Mouse (Mus musculus) 3134 (cell line): ENCODE measurements around the gene Cd47.

Experiments used
- DNase-seq: peaks from one replicate; pipeline ENCODE4 v3.0.0-alpha.2; 2011; ENCODE audit warnings: low spot score; ENCODE audit not compliant: insufficient read length; ENCODE audit errors: extremely low read depth

Gene Cd47

DNA sequence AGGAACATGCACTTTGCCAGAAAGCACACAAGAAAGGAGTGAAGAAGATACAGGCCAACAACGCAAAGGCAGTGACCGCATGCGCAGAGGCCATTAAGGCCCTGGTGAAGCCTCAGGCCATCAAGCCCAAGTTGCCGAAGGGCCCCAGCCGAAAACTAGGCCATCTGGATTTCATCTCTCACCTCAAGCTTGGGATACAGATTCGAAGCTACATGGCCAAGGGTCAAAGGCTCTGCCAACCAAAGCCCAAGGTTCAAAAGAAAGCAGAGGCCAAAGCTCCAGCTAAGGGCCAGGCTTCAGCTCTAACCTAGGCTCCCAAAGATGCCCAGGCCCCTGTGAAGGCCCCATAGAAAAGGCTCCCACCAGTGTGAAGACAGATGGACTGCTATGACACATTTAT lies 14.2 kb upstream of the Cd47 start:
- no peak for DNase-seq

- DNase-seq = no peak
Observed at GRCm38 (mm10) chr16:49787714-49788113, 12.6 kb upstream of the Cd47 start.

DNA sequence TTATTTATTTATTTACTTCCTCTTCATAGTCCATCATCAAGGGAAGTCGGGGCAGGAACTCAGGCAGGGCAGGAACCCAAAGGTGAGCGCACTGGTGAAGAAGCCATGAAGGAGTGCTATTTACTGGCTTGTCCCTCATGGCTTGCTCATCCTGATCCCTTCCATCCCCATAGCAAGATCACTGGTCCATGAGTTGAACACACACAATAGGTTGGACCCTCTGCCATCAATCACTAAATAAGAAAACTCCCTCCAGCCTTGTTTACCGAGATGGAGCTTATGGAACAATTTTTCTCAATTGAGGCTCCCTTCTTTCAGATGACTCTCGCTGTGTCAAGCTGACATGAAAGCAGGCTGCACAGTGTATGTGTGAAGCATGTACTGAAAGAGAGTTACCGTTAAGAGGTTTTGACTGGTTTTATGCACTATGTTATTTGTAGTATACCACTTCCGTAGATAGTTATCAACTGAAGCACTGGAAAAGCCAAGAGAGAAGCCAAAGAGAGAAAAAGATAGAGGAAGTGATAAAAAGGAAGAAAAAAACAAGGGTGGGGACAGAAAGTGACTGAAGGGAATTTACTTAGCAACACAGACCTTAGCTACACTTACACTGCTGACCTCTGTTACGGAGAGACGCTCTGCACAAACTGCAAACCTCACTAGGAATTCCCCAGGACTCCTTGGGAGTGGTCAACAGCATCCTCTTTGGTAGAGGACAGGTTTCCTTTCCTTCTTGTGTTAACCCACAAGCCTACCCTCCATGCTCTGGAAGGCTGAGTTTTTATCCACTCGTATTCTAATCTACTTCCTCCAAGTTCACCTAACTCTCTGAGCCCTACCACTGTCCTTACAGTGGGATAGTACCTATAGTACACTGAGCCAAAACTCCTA lies 9.5 kb upstream of the Cd47 start:
- DNase-seq = no peak

DNA sequence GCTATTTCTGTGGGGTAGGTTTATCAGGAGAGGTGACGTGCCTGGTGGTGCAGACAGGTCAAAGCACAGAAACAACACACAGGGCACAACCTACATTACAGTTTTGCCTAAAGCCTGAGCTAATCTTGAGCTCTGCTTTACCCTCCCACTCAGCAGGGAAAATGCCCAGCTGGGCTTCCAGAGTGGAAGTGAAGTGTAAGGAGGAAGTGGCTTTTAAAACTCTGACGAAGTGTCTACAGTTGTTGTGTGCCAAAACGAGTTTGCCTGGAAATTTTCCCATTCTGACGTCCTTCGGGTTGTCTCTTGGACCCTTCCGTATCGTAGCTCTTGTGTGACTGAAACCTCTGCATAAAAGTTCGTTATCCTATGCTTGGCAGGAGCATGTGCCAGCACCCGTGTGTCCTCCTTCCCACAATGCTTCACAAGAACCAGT lies 7.9 kb upstream of the Cd47 start:
- DNase-seq = no peak

GRCm38 (mm10) chr16:49793596-49793995 lies 6.7 kb upstream of the Cd47 start:
- DNase-seq = no peak

GRCm38 (mm10) chr16:49796271-49796670 lies 4.1 kb upstream of the Cd47 start:
- no peak for DNase-seq

DNA sequence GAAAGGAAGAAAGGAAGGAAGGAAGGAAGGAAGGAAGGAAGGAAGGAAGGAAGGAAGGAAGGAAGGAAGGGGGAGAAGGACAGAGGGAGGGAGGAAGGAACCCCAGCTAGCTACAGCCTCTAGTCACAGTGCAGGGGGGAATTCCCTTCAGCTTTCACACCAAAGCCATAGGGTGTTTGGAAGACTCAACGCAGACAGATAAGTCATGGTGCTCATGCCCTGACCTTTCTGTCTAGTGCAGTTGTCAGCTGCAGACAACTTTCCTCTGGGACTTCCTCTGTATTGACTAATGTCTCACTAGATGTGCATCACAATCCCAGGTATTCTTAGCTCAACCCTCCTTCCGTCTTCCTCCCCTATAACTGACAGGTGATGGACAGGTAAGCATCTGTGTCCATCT lies 3.4 kb upstream of the Cd47 start:
- no peak for DNase-seq

DNA sequence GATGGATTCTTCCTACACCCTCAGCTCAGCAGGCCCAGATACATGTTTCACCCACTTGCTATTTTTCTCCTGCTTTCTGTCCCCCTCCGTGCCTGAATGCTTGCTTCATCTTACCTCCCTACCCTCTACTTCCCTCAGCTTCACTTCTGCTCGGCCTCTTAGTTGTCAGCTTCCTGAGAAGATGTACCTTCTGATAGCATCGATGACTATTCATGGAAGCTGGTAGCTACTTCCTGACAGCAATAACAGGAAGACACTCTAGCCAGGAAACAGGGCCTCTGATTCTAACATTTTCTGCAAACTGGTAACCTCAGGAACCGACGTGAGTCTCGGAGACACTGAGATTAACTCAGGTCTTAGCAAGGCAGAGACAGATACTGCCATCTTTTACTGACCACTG lies 1.5 kb upstream of the Cd47 start:
- DNase-seq = no peak

DNA sequence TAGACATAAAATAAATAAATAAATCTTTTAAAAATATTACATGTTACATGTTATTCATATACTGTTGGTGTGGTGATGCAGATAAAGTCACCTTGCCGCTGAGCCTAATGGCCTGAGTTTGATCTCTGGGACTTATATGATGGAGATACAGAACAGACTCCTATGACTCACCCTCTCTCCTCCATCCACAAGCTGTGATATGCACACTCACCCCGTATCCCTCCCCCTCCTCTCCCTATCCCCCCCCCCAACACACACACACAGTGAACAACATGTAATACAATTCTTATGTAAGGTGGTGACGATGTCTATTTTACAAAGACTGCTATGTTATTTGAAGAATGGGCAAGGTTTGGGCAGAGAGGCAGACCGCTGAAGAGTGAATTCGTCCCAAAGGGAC lies 663 bp downstream of the Cd47 start:
- DNase-seq = no peak

- DNase-seq = no peak
Observed at GRCm38 (mm10) chr16:49801399-49801798, 1.1 kb downstream of the Cd47 start.

DNA sequence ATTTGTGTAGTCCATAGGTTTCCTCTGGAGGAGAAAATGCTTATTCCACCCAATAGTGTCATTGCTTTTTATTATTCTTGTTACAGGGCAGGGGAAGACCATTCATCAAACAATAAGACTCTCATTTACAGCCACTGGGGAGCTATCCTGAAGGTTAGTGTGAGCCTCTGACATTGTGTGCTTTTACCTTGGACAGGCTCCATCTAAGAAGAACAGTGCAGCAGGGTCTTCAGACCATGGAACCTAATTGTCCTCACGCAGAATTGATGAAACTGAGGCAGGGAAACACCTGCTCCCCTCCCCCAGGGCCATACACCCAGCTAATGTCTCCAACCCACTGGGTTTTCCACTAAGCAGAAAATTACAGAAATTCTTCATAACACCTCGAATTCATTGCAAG lies 2.7 kb downstream of the Cd47 start:
- no peak for DNase-seq

- no peak for DNase-seq
Observed at GRCm38 (mm10) chr16:49803932-49804461, 3.7 kb downstream of the Cd47 start.

DNA sequence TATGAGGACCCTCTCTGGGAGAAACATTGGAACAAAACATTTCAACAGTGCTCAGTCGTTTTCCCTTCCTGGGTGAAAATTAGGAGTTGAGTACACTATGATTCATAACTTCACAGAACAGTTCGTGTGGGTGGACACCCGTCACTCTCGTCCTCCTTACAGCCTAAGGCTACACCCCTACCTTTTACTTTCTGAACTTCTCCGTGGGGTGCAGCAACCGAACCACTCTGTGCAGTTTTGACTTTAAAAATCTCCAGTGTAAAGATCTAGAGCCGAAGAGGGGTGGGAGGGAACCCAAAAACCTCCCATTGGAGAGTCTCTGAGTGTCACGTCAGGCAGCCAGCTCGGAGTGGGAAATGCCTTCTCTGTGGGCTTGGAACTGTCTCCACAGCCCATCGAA lies 6.6 kb downstream of the Cd47 start:
- no peak for DNase-seq

DNA sequence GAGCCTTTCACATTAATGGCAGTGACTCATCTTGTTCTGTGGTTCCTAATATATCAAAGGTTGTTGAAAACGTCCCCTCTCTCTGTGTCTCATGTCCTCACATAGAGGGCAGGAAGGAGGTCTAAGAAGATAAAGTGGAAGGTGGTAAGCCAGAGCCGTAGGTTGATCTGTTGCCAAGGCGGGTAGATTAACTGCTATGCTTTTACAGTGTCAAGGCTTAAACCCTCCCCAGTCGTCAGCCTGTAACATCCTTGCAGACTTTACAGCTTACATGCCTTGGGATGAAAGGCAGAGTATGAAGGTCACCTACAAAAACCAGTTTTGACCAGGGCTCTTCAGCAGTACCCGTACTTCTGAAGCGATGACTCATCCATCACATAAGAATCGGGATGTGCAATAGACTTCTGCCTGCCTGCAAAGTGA lies 7.1 kb downstream of the Cd47 start:
- no peak for DNase-seq

DNA sequence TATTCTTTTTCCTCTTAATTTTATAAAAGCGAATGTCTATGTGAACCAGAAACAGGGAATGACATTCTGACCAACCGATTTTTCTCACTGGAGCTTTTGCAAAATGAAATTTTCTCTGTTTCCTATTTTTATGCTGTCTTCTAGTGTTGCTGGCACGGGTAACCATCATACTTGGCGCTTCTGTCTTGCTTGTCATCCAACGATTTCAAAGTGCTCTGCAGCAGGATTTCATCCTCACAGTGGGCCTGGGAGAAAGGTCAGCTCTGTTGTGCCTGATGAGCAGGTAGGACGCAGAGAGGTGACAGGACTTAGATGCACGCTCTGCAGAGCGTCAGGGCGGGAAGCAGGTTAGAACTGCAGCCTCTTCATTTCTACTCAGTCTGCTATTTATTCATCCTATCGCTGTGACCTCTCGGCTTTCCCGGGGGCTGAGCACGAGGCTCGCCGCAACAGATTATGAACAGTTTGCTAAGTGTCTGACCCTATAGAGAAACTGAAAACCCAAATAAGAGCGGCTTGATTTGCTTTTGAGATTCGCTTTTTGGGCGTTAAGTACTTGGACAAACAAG lies 7.6 kb downstream of the Cd47 start:
- DNase-seq = no peak

DNA sequence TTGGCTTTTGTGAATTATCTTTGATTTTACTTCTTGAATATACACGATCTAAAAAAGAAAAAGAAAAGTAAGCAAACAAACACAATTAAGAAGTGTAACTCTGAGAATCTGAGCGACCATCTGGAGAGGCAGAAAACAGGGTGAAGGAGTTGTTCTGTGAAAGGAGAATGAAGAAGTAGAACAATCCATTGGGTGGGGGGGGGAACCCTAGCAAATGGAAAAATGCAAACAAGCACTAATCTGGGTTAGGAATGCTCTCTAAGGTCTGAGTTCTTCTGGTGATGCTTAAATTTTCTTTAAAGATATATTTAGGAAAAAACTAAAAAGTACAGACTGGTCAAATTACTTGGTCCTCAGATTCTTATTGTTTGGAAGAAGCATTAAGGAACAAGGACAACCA lies 11.6 kb downstream of the Cd47 start:
- DNase-seq = no peak

DNA sequence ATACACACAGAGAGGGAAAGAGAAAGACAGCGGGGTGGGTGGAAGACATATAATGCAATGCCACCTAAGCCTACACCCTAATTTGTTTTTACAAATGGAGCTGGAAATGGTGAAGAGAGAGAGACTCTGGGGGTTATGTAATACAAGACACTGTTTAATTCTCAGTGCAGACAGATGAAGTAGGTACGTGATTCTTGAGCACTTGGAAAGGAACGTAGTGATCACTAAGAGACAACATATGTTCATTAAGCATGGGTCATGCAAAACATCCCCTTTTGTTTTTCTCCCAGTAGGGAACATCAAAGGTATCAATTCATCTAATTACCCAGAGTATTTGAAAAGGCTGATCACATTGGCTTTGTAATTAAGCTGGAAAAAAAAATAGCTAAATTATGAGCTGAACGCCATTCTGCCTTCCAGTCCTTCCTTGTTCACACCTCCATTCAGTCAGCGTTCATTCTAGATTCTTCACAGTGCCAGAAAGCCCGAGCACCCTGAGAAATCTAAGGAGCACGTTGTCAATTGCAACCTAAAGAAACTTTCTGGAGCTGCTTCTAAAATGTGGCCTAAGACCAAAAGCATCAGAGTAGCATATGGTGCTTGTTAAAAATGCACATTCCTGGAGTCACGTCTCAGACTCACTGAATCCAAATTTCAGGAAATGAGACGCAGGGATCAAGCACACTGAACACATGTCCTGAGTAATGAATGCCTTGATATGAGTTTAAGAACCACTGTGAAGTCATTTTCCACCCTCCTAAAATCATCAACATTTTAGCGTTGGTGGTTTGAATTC lies 12.7 kb downstream of the Cd47 start:
- no peak for DNase-seq

- no peak for DNase-seq
Observed at GRCm38 (mm10) chr16:49814419-49814818, 14.1 kb downstream of the Cd47 start.

- DNase-seq = no peak
Observed at GRCm38 (mm10) chr16:49816889-49817288, 16.6 kb downstream of the Cd47 start.

- no peak for DNase-seq
Observed at GRCm38 (mm10) chr16:49818146-49818545, 17.8 kb downstream of the Cd47 start.

DNA sequence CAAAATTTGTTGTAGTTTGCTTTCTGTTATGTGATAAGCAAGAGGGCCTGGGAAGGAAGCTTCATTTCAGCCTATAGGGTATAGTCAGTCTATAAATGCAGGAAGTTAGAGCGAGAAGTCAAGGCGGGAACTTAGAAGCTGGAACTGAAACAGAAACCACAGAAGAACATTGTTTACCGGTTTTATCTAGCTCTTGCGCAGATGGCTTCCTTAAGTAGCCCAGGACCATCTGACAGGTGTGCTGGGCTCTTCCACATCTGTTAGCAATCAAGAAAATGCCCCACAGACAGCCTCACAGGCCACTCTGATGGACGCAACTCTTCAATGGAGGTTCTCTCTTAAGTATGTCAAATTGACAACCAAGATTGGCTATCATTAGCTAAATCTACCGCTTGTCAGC lies 18.3 kb downstream of the Cd47 start:
- no peak for DNase-seq
